Mouse (Mus musculus) limb, embryonic 12.5 days (tissue): Measurements from ENCODE around the gene Csnk2a2. TPM values are rescaled to one million over a fixed set of nuclear protein-coding genes. Genes with fewer than 3 reads are reported as not detected.

Source experiments
- ATAC-seq: fragments of 200-750 bp; cut with Nextera tagmentation; 2 replicates; pipeline ENCODE4 v1.8.0; 2017; ENCODE audit warnings: low read depth, moderate TSS enrichment; ENCODE audit not compliant: insufficient number of reproducible peaks, insufficient read depth, low FRiP score, low TSS enrichment
- H3K27ac ChIP-seq: fragments of 300-500 bp; sonication (generic); 2 replicates; pipeline ENCODE4 v1.5.1; 2016; ENCODE audit warnings: mild to moderate bottlenecking, moderate library complexity
- H3K27me3 ChIP-seq: fragments of 300-500 bp; sonication (generic); 2 replicates; pipeline ENCODE4 v1.6.1; 2016; ENCODE audit warnings: mild to moderate bottlenecking, moderate library complexity
- H3K36me3 ChIP-seq: fragments of 300-500 bp; sonication (generic); 2 replicates; pipeline ENCODE4 v1.6.1; 2016; ENCODE audit warnings: mild to moderate bottlenecking, moderate library complexity
- H3K4me1 ChIP-seq: fragments of 300-500 bp; sonication (generic); replicated peaks from 2 replicates; pipeline ENCODE4 v1.6.1; 2016
- H3K4me2 ChIP-seq: fragments of 300-500 bp; sonication (generic); 2 replicates; pipeline ENCODE4 v1.6.1; 2016; ENCODE audit warnings: mild to moderate bottlenecking, moderate library complexity
- H3K4me3 ChIP-seq: fragments of 300-500 bp; sonication (generic); replicated peaks from 2 replicates; pipeline ENCODE4 v1.5.1; 2016; ENCODE audit warnings: mild to moderate bottlenecking
- H3K9ac ChIP-seq: fragments of 300-500 bp; sonication (generic); replicated peaks from 2 replicates; pipeline ENCODE4 v1.6.1; 2016; ENCODE audit warnings: mild to moderate bottlenecking, moderate library complexity
- H3K9me3 ChIP-seq: fragments of 300-500 bp; sonication (generic); 2 replicates; pipeline ENCODE4 v1.6.1; 2016; ENCODE audit warnings: mild to moderate bottlenecking, moderate library complexity
- WGBS: fragments of 180-500 bp; shearing (Covaris S2); methylation state at CpG from one replicate; pipeline ENCODE4 v1.1.7; 2016; 5-methylcytosine and 5-hydroxymethylcytosine counted together
- polyA plus RNA-seq: library from polyadenylated mRNA; unstranded; fragments of >200 nt; fragmentation: Nextera tagmentation; extraction: Ambion mirVana; gene quantifications from 2 replicates; pipeline ENCODE4 v1.2.1, GENCODE M21; 2016

The Csnk2a2 gene
- polyA plus RNA-seq, 1 experiment from 2014 or later, result 14.0 TPM

DNA sequence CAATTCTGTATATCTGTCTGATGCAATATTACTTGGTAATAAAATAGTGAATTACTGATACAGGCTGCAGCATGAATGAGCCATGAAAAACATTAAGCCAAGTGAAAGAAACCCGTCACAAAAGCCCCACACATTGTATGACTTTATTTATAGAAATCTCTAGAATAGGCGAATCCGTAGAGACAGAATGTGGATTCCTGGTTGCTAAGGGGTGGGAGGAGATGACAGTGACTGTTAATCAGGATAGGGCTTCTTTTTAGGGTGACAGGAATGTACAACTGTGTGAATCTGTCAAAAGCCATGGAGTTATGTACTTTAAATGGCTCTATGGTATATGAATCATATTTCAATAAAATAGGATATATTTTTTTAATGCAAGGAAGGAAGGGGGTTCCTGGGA is 15.8 kb upstream of the Csnk2a2 start:
- Histone ChIP-seq H3K27ac (no peak overlapping the region), H3K4me3 (no peak overlapping the region), H3K27me3 (no peaks in the 10 kb centered on the region), H3K9me3 (no peaks in the 10 kb centered on the region), H3K4me1 (no peaks in the 10 kb centered on the region), H3K36me3 (no peaks in the 10 kb centered on the region), H3K4me2 (no peak overlapping the region), H3K9ac (no peak overlapping the region)
- 86% methylated on average over 3 of the region's 3 CpGs for WGBS
- no peak for ATAC-seq

DNA sequence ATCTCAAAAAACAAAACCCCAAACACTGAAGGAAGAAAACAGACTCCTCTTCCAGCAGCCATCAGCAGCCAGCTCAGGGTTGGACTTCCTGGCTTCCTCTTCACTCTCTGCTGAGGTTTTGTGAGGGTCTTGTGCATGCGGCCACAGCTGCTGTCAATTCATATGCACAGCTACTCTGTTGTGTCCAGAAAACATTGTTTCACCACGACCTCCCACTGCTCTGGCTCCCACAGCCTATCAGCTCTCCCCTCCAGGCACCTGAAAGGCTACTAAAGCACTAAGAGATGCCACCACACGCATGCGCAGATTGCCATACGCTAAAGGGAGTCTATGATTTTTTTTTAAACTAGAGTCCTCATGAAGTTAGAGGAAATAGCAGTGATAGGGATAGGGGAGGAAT is 15.0 kb upstream of the Csnk2a2 start:
- Histone ChIP-seq H3K27me3 (no peaks in the 10 kb centered on the region), H3K36me3 (no peaks in the 10 kb centered on the region), H3K4me2 (no peak overlapping the region), H3K9me3 (no peaks in the 10 kb centered on the region), H3K9ac (no peak overlapping the region), H3K27ac (no peak overlapping the region), H3K4me3 (no peak overlapping the region), H3K4me1 (no peaks in the 10 kb centered on the region)
- ATAC-seq, result no peak
- 70% methylated on average over 5 of the region's 5 CpGs for WGBS

DNA sequence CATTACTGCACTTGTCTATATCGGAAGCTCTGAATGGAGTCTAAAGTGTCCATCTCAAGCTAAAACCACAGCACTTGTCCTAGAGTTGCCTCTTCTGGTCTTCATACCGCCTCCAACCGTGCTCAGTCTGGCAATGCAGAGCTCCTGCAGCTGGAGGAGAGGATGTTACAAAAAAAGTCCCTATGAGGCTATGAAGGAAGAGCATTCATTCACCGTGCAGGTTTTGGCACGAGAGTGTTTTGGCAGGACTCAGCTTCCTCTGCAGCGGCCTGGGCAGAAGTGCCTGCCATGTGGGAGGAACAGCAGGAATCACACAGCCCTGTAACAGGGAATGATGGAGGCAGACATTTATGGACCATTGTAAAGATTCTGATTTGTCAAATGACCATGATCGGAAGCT is 12.6 kb upstream of the Csnk2a2 start:
- H3K36me3 ChIP-seq, result no peaks in the 10 kb centered on the region
- WGBS, result 83% methylated on average over 7 of the region's 7 CpGs

DNA sequence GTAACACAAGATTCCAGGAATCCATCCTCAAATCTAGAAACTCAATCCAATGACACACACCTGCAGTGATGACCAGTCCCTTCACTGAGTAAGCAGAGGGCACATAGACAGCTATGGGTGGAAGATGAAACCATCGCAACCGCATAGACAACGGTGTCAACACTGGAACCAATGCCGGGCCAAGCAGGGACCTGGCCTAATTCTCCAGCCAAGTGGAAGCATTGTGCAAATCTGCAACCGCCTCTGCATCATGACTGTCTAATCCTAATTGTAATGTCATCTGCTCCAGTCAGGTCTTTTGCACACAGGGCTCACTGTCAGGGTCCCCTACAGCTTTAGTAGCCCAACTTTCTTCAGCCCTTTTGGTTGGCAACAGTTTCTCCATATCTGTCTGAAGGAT is 10.6 kb upstream of the Csnk2a2 start:
- no peak overlapping the region for H3K9ac ChIP-seq
- no peak overlapping the region for H3K4me3 ChIP-seq
- H3K27me3 ChIP-seq, result no peaks in the 10 kb centered on the region
- no peak overlapping the region for H3K4me2 ChIP-seq
- H3K27ac ChIP-seq, result no peak overlapping the region
- WGBS, result 92% methylated on average over 5 of the region's 5 CpGs
- H3K9me3 ChIP-seq, result no peaks in the 10 kb centered on the region
- H3K36me3 ChIP-seq, result no peaks in the 10 kb centered on the region
- ATAC-seq, result no peak
- H3K4me1 ChIP-seq, result no peaks in the 10 kb centered on the region

More for the DNA sequence above, 12.6 kb upstream of the Csnk2a2 start:
- no peak for ATAC-seq
- no peaks in the 10 kb centered on the region for H3K27me3 ChIP-seq
- no peak overlapping the region for H3K4me3 ChIP-seq
- H3K9ac ChIP-seq, result no peak overlapping the region
- H3K9me3 ChIP-seq, result no peaks in the 10 kb centered on the region
- H3K4me2 ChIP-seq, result no peak overlapping the region
- no peak overlapping the region for H3K27ac ChIP-seq
- H3K4me1 ChIP-seq, result no peaks in the 10 kb centered on the region

DNA sequence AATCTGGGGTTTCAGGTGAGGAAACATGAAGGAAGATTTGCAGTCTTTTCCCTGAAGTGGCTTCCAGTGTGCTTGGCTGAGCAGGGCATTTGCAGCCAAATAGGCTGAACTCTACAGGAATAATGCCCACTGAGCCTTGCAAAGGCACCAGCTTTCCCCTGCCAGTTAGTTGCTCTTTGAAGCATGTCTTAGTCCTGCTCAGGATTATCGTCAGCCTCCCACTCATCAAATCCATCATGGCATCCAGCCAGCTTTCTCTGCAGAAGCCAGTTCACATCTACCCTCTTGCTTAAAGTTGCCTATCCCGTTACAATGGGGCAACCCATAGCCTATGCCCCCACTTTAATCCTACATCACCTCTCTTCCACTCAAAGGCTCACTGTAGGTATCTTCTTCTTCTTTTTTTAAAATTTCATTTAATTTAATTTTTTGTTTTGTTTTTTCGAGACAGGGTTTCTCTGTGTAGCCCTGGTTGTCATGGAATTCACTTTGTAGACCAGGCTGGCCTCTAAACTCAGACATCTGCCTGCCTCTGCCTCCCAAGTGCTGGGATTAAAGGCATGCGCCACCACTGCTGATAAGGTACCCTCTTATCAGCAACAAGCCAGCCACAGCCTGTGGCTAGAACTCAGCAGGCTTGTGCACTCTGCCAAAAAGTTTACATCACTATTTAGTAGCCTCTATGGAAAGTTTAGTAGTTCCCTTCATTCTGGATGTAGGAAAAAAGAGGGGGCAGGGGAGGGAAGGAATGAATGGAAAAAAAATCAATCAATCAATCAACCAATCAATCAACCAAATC is 9.6 kb upstream of the Csnk2a2 start:
- no peaks in the 10 kb centered on the region for H3K36me3 ChIP-seq
- no peak overlapping the region for H3K4me3 ChIP-seq
- no peak for ATAC-seq
- no peaks in the 10 kb centered on the region for H3K27me3 ChIP-seq
- H3K9me3 ChIP-seq, result no peaks in the 10 kb centered on the region
- H3K9ac ChIP-seq, result no peak overlapping the region
- H3K27ac ChIP-seq, result no peak overlapping the region
- H3K4me1 ChIP-seq, result no peaks in the 10 kb centered on the region
- WGBS, result 75% methylated on average over 4 of the region's 4 CpGs
- H3K4me2 ChIP-seq, result no peak overlapping the region

DNA sequence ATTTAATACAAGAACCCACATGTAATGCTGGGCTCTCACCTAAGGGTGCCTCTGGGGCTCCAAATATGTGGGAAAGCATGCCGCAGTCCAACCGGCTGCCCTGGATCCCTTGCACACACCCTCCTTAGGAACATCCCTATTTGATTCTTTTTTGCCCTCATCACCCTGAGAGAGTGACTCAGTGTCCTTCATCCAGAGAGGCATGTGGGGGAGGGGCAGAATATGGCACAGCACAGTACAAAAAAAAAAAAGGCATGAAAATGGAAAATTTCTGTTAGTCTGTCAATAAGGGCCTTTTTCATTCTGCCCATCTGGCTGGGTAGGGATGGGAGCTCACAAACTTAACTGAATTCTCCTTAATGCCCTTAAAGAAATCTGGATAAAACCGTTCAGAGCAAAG is 8.0 kb upstream of the Csnk2a2 start:
- H3K9ac ChIP-seq, result no peak overlapping the region
- 84% methylated on average over 3 of the region's 3 CpGs for WGBS

DNA sequence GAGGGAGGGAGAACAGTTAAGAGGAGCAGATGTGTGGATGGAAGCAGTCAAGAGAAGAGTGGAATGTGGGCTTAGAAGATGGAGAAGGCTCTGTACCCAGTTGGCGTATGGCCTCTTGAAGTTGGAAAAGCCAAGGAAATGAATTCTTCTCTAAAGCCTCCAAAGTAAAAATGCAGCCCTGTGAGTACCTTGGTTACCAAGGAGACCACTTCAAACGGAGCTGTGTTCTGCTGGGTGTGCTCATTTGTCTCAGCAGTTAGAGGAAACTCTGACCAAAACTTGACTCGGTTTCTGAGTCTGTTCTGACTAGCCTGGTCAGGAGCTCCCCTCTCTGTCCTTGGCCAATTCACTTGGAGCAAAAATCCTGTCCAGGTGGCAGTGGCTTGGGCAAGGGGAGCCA is 6.6 kb upstream of the Csnk2a2 start:
- no peak for ATAC-seq
- Histone ChIP-seq H3K4me2 (no peak overlapping the region), H3K9me3 (no peaks in the 10 kb centered on the region), H3K4me3 (no peak overlapping the region), H3K27ac (no peak overlapping the region), H3K27me3 (no peaks in the 10 kb centered on the region), H3K9ac (no peak overlapping the region), H3K36me3 (no peaks in the 10 kb centered on the region), H3K4me1 (no peaks in the 10 kb centered on the region)
- WGBS, result 31% methylated on average over 3 of the region's 3 CpGs

More for the DNA sequence above, 8.0 kb upstream of the Csnk2a2 start:
- Histone ChIP-seq H3K27me3 (no peaks in the 10 kb centered on the region), H3K27ac (no peak overlapping the region), H3K4me1 (no peaks in the 10 kb centered on the region), H3K4me3 (no peak overlapping the region), H3K9me3 (no peaks in the 10 kb centered on the region), H3K36me3 (no peaks in the 10 kb centered on the region), H3K4me2 (no peak overlapping the region)
- ATAC-seq, result no peak

DNA sequence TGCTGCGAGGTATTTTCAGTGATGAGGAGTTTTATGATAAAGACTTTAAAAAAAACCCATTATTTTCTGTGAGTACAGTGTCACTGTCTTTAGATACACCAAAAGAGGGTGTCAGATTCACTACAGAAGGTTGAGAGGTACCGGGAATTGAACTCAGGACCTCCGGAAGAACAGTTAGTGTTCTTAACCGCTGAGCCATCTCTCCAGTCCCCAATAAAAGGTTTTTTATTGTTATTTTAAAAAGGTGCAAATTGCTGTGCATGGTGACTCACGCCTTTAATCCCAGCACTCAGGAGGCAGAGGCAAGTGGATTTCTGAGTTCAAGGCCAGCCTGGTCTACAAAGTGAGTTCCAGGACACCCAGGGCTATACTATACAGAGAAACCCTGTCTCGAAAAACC is 5.6 kb upstream of the Csnk2a2 start:
- Histone ChIP-seq H3K9ac (no peak overlapping the region), H3K27me3 (no peaks in the 10 kb centered on the region), H3K27ac (no peak overlapping the region), H3K4me2 (no peak overlapping the region), H3K36me3 (no peaks in the 10 kb centered on the region), H3K4me1 (no peaks in the 10 kb centered on the region), H3K9me3 (no peaks in the 10 kb centered on the region), H3K4me3 (no peak overlapping the region)
- ATAC-seq, result no peak
- WGBS, result 78% methylated on average over 6 of the region's 6 CpGs

DNA sequence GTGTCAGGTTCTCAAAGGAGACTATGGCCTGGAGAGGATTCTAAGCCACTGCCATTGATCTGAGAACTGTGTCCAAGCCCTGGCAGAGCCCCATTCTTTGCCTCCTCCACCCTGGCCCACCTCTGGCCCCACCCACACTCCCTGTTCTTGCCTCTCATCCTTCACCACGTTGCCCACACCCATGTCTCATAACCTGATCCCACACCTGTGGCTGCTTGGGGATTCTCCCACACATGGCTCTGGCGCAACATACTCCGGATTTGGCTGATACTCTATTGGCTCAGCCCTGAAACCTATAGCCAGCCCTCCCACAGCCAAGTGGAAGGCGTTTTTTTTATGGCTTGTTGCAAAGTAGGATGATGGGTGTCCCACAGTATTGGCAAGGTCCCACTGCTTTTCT is 2.2 kb upstream of the Csnk2a2 start:
- H3K9me3 ChIP-seq, result no peaks in the 10 kb centered on the region
- no peak overlapping the region for H3K9ac ChIP-seq
- H3K4me3 ChIP-seq, result no peak overlapping the region
- no peak overlapping the region for H3K27ac ChIP-seq
- H3K4me1 ChIP-seq, result peaks cover 9% of the 10 kb centered on the region
- no peak for ATAC-seq
- whole genome bisulfite sequencing, result 72% methylated on average over 4 of the region's 4 CpGs
- no peaks in the 10 kb centered on the region; the same call in 1 of the 2 replicates for H3K27me3 ChIP-seq
- H3K36me3 ChIP-seq, result no peaks in the 10 kb centered on the region; the same call in 1 of the 2 replicates
- no peak overlapping the region for H3K4me2 ChIP-seq

DNA sequence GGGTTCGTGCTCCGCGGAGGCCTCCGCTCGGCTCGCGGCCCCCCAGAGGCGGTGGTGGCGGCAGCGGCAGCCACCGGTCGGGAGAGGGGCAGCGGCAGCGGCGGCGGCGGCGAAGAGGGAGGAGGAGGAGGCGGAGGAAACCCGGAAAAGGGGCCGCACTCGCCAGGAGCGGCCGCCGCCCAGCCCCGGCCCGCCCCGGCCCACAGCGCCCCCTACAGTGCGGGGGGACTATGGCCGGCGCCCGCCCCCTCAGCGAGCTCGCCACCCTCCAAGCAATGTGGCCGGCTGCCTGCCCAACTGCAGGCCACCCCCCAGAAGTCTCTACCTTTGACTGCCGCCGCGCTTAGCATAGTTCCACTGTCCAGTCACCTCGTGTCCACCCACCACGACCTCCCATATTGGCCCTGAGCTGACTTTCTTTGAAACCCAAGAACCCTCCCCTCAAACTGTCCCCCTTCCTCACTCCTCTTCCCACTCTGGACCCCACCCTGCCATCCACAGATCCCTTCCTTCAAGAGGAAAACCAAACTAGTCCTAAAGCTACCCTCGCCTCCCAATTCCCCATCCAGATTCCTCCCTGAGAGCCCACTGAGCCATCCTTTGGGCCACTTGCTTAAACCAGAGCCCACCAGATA is 1.0 kb downstream of the Csnk2a2 start:
- Histone ChIP-seq H3K27me3 (no peaks in the 10 kb centered on the region; the same call in 1 of the 2 replicates), H3K27ac (peak overlapping the region; percentile 67; the same call in 1 of the 2 replicates), H3K4me3 (peak overlapping the region; percentile 99), H3K9me3 (no peaks in the 10 kb centered on the region), H3K9ac (peak overlapping the region; percentile 98), H3K4me2 (peak overlapping the region; percentile 62), H3K4me1 (peaks cover 11% of the 10 kb centered on the region), H3K36me3 (peaks cover 30% of the 10 kb centered on the region)
- WGBS, result 2% methylated on average over 28 of the region's 42 CpGs
- peak; percentile 91 for ATAC-seq

DNA sequence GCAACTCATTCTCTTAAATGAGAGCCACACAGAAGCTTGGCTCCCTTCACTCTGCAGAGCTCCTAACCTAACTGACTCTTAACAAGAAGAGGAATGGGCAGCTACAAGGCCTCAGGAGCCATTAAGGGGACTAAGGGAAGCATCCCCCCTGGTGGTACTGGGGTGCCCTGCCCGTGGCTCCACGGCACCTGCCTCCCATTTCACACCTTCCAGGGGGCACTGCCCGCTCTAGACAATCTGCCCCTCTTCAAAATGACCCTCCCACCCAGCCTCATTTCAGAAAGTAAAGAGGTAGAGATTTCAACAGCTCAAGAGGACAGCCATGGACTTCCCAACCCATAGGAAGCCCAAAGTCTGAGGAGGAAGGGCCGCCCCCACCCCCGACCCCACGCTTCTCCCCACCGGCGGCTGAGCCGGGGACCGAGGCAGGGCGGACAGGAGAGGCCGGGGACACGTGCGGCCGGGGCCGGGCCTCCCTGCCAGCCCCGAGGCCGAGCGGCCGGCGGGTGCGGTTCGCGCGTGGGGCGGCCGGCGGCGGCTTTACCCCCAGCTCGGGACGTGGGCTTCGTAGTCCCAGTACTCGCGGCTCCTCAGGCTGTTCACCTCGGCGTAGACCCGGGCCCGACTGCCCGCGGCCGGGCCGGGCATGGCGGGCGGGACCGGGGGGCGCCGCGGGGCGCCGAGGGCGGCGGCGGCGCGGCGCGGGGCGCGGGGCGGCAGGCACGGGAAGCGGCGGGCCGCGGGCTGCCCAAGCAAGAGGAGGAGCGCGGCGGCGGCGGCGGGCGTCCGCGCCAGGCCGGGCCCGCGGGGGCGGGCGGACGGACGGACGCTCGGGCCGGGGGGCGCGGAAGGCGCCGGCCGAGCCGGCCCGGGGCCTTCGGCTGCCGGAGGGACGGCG is 1.8 kb downstream of the Csnk2a2 start:
- WGBS, result under 1% methylated on average over 80 of the region's 95 CpGs

More for the DNA sequence above, 1.8 kb downstream of the Csnk2a2 start:
- Histone ChIP-seq H3K4me1 (peaks cover 11% of the 10 kb centered on the region), H3K27ac (peak overlapping the region; percentile 67; the same call in 1 of the 2 replicates), H3K36me3 (peaks cover 37% of the 10 kb centered on the region), H3K4me3 (peak overlapping the region; percentile 99), H3K9ac (peak overlapping the region; percentile 98), H3K4me2 (peak overlapping the region; percentile 96), H3K27me3 (no peaks in the 10 kb centered on the region; the same call in 1 of the 2 replicates), H3K9me3 (no peaks in the 10 kb centered on the region)
- no peak for ATAC-seq
